Mouse (Mus musculus): ENCODE measurements around the gene Maats1.

GRCm38 (mm10) chr16:38387389-38387788 lies 45.4 kb upstream of the Maats1 start:
- TF ChIP-seq MAZ (IDR thresholded peaks at IDR 0.05; ENCODE audit: low read depth, low read length) (no peak), KAT2A (conservative IDR thresholded peaks at IDR 0.05; ENCODE audit: low read depth, low read length) (no peak), EP300 (IDR thresholded peaks at IDR 0.05; ENCODE audit: low read depth in 1 of 2, low read length in 2 of 2) (no peak), TCF12 (IDR thresholded peaks at IDR 0.05; ENCODE audit: low read depth, low read length) (no peak), NELFE (IDR thresholded peaks at IDR 0.05; ENCODE audit: low read depth, low read length) (no peak), POLR2A (IDR thresholded peaks at IDR 0.05; ENCODE audit: control insufficient read depth in 1 of 2, insufficient read depth in 1 of 2, low read depth in 1 of 2, low read length in 2 of 2, poor library complexity in 1 of 2) (no peak), ETS1 (IDR thresholded peaks at IDR 0.05; ENCODE audit: low read depth, low read length) (no peak), CTCF (IDR thresholded peaks at IDR 0.05 in 2 of 3, conservative IDR thresholded peaks at IDR 0.05 in 1 of 3; ENCODE audit: control insufficient read depth in 1 of 3, insufficient read depth in 1 of 3, low read depth in 2 of 3, low read length in 3 of 3, poor library complexity in 1 of 3, severe bottlenecking in 1 of 3) (no peak), MXI1 (IDR thresholded peaks at IDR 0.05; ENCODE audit: low read depth, low read length) (no peak), ZC3H11A (IDR thresholded peaks at IDR 0.05; ENCODE audit: low read depth, low read length) (no peak), GATA1 (IDR thresholded peaks at IDR 0.05; ENCODE audit: low read depth, low read length) (no peak)

Data from MEL (cell line).